Mouse (Mus musculus): ENCODE results near the gene Pou3f1. TPM values are rescaled to one million over a fixed set of nuclear protein-coding genes. Genes with fewer than 3 reads are reported as not detected.

Pou3f1 gene
- polyA plus RNA-seq, 1 experiment from 2014 or later = not detected

- DNase-seq (no peak), ATAC-seq (peak; percentile 25)
- H3K27me3 ChIP-seq (ENCODE audit: insufficient read depth, low read length) = peaks cover 95% of the 10 kb centered on the region
- no peaks in the 10 kb centered on the region for H3K36me3 ChIP-seq (replicated peaks; ENCODE audit: insufficient read depth, low read length)
- TF ChIP-seq EP300 (IDR thresholded peaks at IDR 0.05; ENCODE audit: low read depth) (no peak), CTCF (IDR thresholded peaks at IDR 0.05; ENCODE audit: low read depth) (no peak)
- H3K9ac ChIP-seq (replicated peaks) = no peak overlapping the region
- 2% methylated on average over 42 of the region's 61 CpGs for WGBS (ENCODE audit: insufficient replicate concordance)
- H3K4me2 ChIP-seq (ENCODE audit: low read depth, low read length) = peak overlapping the region; percentile 93
- no peaks in the 10 kb centered on the region for H3K9me3 ChIP-seq (ENCODE audit: low read length)
- peak overlapping the region; percentile 54 for H3K4me3 ChIP-seq (ENCODE audit: low read depth, low read length)
- no peak overlapping the region for H3K27ac ChIP-seq (ENCODE audit: low read depth)
- H3K4me1 ChIP-seq (ENCODE audit: insufficient read depth) = peaks cover 13% of the 10 kb centered on the region
Measured at GRCm38 (mm10) chr4:124657781-124658180, 1.2 kb downstream of the Pou3f1 start.

GRCm38 (mm10) chr4:124658412-124658851 lies 1.8 kb downstream of the Pou3f1 start:
- no peak for TF ChIP-seq CTCF (IDR thresholded peaks at IDR 0.05; ENCODE audit: low read depth)
- no peak for TF ChIP-seq EP300 (IDR thresholded peaks at IDR 0.05; ENCODE audit: low read depth)
- DNase-seq (no peak), ATAC-seq (no peak)
- Histone ChIP-seq H3K27ac (ENCODE audit: low read depth) (no peak overlapping the region), H3K36me3 (replicated peaks; ENCODE audit: insufficient read depth, low read length) (no peaks in the 10 kb centered on the region), H3K4me1 (ENCODE audit: insufficient read depth) (peaks cover 13% of the 10 kb centered on the region), H3K4me2 (ENCODE audit: low read depth, low read length) (peak overlapping the region; percentile 93; the same call in 1 of the 2 replicates), H3K4me3 (ENCODE audit: low read depth, low read length) (peak overlapping the region; percentile 54; the same call in 1 of the 2 replicates), H3K9ac (replicated peaks) (no peak overlapping the region), H3K27me3 (ENCODE audit: insufficient read depth, low read length) (peaks cover 95% of the 10 kb centered on the region), H3K9me3 (ENCODE audit: low read length) (no peaks in the 10 kb centered on the region)
- under 1% methylated on average over 39 of the region's 39 CpGs for WGBS (ENCODE audit: insufficient replicate concordance)

GRCm38 (mm10) chr4:124659251-124660217 lies 2.9 kb downstream of the Pou3f1 start:
- peak overlapping the region; percentile 0; the same call in 1 of the 2 replicates for H3K4me2 ChIP-seq (ENCODE audit: low read depth, low read length)
- no peak overlapping the region for H3K27ac ChIP-seq (ENCODE audit: low read depth)
- 3% methylated on average over 68 of the region's 68 CpGs for WGBS (ENCODE audit: insufficient replicate concordance)
- no peak overlapping the region for H3K9ac ChIP-seq (replicated peaks)
- no peaks in the 10 kb centered on the region for H3K36me3 ChIP-seq (replicated peaks; ENCODE audit: insufficient read depth, low read length)
- TF ChIP-seq CTCF (IDR thresholded peaks at IDR 0.05; ENCODE audit: low read depth) (no peak), EP300 (IDR thresholded peaks at IDR 0.05; ENCODE audit: low read depth) (no peak)
- H3K27me3 ChIP-seq (ENCODE audit: insufficient read depth, low read length) = peaks cover 87% of the 10 kb centered on the region
- peaks cover 13% of the 10 kb centered on the region for H3K4me1 ChIP-seq (ENCODE audit: insufficient read depth)
- H3K9me3 ChIP-seq (ENCODE audit: low read length) = no peaks in the 10 kb centered on the region
- DNase-seq (no peak), ATAC-seq (no peak)
- peak overlapping the region; percentile 17 for H3K4me3 ChIP-seq (ENCODE audit: low read depth, low read length)

- H3K27me3 ChIP-seq (ENCODE audit: insufficient read depth, low read length) = peaks cover 83% of the 10 kb centered on the region
- no peaks in the 10 kb centered on the region for H3K9me3 ChIP-seq (ENCODE audit: low read length)
- no peak overlapping the region for H3K4me3 ChIP-seq (ENCODE audit: low read depth, low read length)
- H3K4me1 ChIP-seq (ENCODE audit: insufficient read depth) = peaks cover 13% of the 10 kb centered on the region
- H3K9ac ChIP-seq (replicated peaks) = no peak overlapping the region
- no peak for DNase-seq
- 41% methylated on average over 3 of the region's 3 CpGs for WGBS (ENCODE audit: insufficient replicate concordance)
- no peak for ATAC-seq
- TF ChIP-seq CTCF (IDR thresholded peaks at IDR 0.05; ENCODE audit: low read depth) = no peak
- TF ChIP-seq EP300 (IDR thresholded peaks at IDR 0.05; ENCODE audit: low read depth) = no peak
- no peak overlapping the region for H3K27ac ChIP-seq (ENCODE audit: low read depth)
- H3K4me2 ChIP-seq (ENCODE audit: low read depth, low read length) = no peak overlapping the region
- H3K36me3 ChIP-seq (replicated peaks; ENCODE audit: insufficient read depth, low read length) = no peaks in the 10 kb centered on the region
Measured at GRCm38 (mm10) chr4:124660603-124661002, 4.0 kb downstream of the Pou3f1 start.

- Histone ChIP-seq H3K27ac (ENCODE audit: low read depth) (no peak overlapping the region), H3K27me3 (ENCODE audit: insufficient read depth, low read length) (peaks cover 67% of the 10 kb centered on the region), H3K9ac (replicated peaks) (no peak overlapping the region), H3K4me3 (ENCODE audit: low read depth, low read length) (no peak overlapping the region), H3K36me3 (replicated peaks; ENCODE audit: insufficient read depth, low read length) (no peaks in the 10 kb centered on the region), H3K4me1 (ENCODE audit: insufficient read depth) (peaks cover 4% of the 10 kb centered on the region), H3K9me3 (ENCODE audit: low read length) (no peaks in the 10 kb centered on the region), H3K4me2 (ENCODE audit: low read depth, low read length) (no peak overlapping the region)
- no peak for DNase-seq
- 45% methylated on average over 3 of the region's 3 CpGs for WGBS (ENCODE audit: insufficient replicate concordance)
- ATAC-seq = no peak
- TF ChIP-seq EP300 (IDR thresholded peaks at IDR 0.05; ENCODE audit: low read depth) (no peak), CTCF (IDR thresholded peaks at IDR 0.05; ENCODE audit: low read depth) (peak; percentile 55)
Measured at GRCm38 (mm10) chr4:124663034-124663433, 6.4 kb downstream of the Pou3f1 start.

- no peaks in the 10 kb centered on the region for H3K9me3 ChIP-seq (ENCODE audit: low read length)
- H3K4me1 ChIP-seq (ENCODE audit: insufficient read depth) = peaks cover 2% of the 10 kb centered on the region; the same call in 1 of the 2 replicates
- H3K9ac ChIP-seq (replicated peaks) = no peak overlapping the region
- no peaks in the 10 kb centered on the region for H3K36me3 ChIP-seq (replicated peaks; ENCODE audit: insufficient read depth, low read length)
- H3K4me3 ChIP-seq (ENCODE audit: low read depth, low read length) = no peak overlapping the region
- no peak overlapping the region for H3K4me2 ChIP-seq (ENCODE audit: low read depth, low read length)
- 74% methylated on average over 9 of the region's 9 CpGs for WGBS (ENCODE audit: insufficient replicate concordance)
- no peak for ATAC-seq
- no peak overlapping the region for H3K27ac ChIP-seq (ENCODE audit: low read depth)
- DNase-seq = no peak
- TF ChIP-seq EP300 (IDR thresholded peaks at IDR 0.05; ENCODE audit: low read depth) (no peak), CTCF (IDR thresholded peaks at IDR 0.05; ENCODE audit: low read depth) (no peak)
- H3K27me3 ChIP-seq (ENCODE audit: insufficient read depth, low read length) = peaks cover 58% of the 10 kb centered on the region
Measured at GRCm38 (mm10) chr4:124664185-124664584, 7.6 kb downstream of the Pou3f1 start.

Measured in liver, postnatal 0 days (tissue).